Mouse (Mus musculus) cerebellum, adult 18-20 months (tissue): ENCODE measurements around the gene Srebf2.
"Not testable (repeated sequence)": the region's sequence is repeated elsewhere in the genome, so short reads cannot be mapped to it uniquely, and the experiment has no call there.

Experiments
- DNase-seq, 2 experiments: peaks; one replicate each; pipeline ENCODE4 v3.0.0; 2021

Gene Srebf2

GRCm38 (mm10) chr15:82146770-82147610, at the start of gene Srebf2:
Srebf2 (plus strand) TSS chr15:82147181.
- peak; percentile 97 to 99 for DNase-seq

- DNase-seq: peak; percentile 78 to 82
Observed at GRCm38 (mm10) chr15:82106953-82107555, 39.9 kb upstream of the Srebf2 start.

- no peak for DNase-seq
Observed at GRCm38 (mm10) chr15:82120544-82120943, 26.4 kb upstream of the Srebf2 start.

- not testable (repeated sequence) for DNase-seq
Observed at GRCm38 (mm10) chr15:82126690-82127089, 20.3 kb upstream of the Srebf2 start.

- peak; percentile 95 to 98 for DNase-seq
Observed at GRCm38 (mm10) chr15:82127426-82128374, 19.3 kb upstream of the Srebf2 start, which contains the start of gene Ccdc134. Ccdc134 (plus strand) TSS chr15:82127922.

- DNase-seq: no peak
Observed at GRCm38 (mm10) chr15:82128398-82128797, 18.6 kb upstream of the Srebf2 start.

GRCm38 (mm10) chr15:82130599-82130998, 16.4 kb upstream of the Srebf2 start:
- DNase-seq: no peak

GRCm38 (mm10) chr15:82135372-82135771, 11.6 kb upstream of the Srebf2 start:
- DNase-seq: no peak

GRCm38 (mm10) chr15:82138565-82138964, 8.4 kb upstream of the Srebf2 start:
- DNase-seq: peak; percentile 75

- DNase-seq: peak; percentile 39 to 42
Observed at GRCm38 (mm10) chr15:82139196-82139595, 7.8 kb upstream of the Srebf2 start.

- DNase-seq: no peak
Observed at GRCm38 (mm10) chr15:82140355-82140754, 6.6 kb upstream of the Srebf2 start.

GRCm38 (mm10) chr15:82144157-82144556, 2.8 kb upstream of the Srebf2 start:
- no peak for DNase-seq

GRCm38 (mm10) chr15:82145408-82145807, 1.6 kb upstream of the Srebf2 start:
- DNase-seq: no peak

- no peak for DNase-seq
Observed at GRCm38 (mm10) chr15:82145851-82146769, 871 bp upstream of the Srebf2 start.

- DNase-seq: peak; percentile 63 to 71
Observed at GRCm38 (mm10) chr15:82147611-82148111, 680 bp downstream of the Srebf2 start.

GRCm38 (mm10) chr15:82148510-82148911, 1.5 kb downstream of the Srebf2 start:
- DNase-seq: no peak

- DNase-seq: no peak
Observed at GRCm38 (mm10) chr15:82150042-82150441, 3.1 kb downstream of the Srebf2 start.

GRCm38 (mm10) chr15:82151176-82151575, 4.2 kb downstream of the Srebf2 start:
- no peak for DNase-seq

GRCm38 (mm10) chr15:82152022-82152421, 5.0 kb downstream of the Srebf2 start:
- DNase-seq: no peak

- DNase-seq: no peak
Observed at GRCm38 (mm10) chr15:82152435-82152834, 5.5 kb downstream of the Srebf2 start.

GRCm38 (mm10) chr15:82156298-82156697, 9.3 kb downstream of the Srebf2 start:
- DNase-seq: no peak

- no peak for DNase-seq
Observed at GRCm38 (mm10) chr15:82156902-82157301, 9.9 kb downstream of the Srebf2 start.
